Mouse (Mus musculus): ENCODE measurements at regions not wholly inside any gene's neighbourhood (a gene's known extent, or its start where the extent isn't known, plus 50 kb on each side); places are given as distances from the start of the nearest gene placed in this dataset.
"Not testable (repeated sequence)": the region's sequence is repeated elsewhere in the genome, so short reads cannot be mapped to it uniquely, and the experiment has no call there.

DNA sequence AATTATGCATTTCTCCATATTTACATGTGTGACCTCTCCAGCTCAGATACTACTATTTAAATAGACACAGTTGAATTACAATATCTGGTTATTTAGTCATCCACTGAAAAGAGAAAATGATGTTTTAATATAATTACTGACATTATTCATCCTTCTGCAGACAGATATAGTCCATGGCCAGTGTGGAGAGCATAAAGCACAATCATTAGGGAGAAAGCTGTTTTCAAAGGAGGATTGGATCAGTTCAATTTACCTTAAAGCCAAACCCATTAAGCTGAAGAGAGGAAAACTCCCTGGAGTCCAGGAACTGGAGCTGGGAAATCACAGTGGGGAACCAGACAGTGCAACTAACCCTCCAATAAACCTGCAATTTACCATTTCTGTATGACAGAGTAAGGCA, 339.8 kb upstream of the Rgs17 start:
- no peak overlapping the region for H3K4me3 ChIP-seq (replicated peaks)
- H3K27me3 ChIP-seq (replicated peaks), result no peaks in the 10 kb centered on the region
- no peaks in the 10 kb centered on the region for H3K4me1 ChIP-seq
- no peak overlapping the region for H3K9ac ChIP-seq (replicated peaks)
- H3K9me3 ChIP-seq (replicated peaks), result no peaks in the 10 kb centered on the region
- no peak for ATAC-seq (ENCODE audit: low FRiP score)
- no peak overlapping the region for H3K27ac ChIP-seq (replicated peaks)
- no peak overlapping the region for H3K4me2 ChIP-seq
- no peaks in the 10 kb centered on the region for H3K36me3 ChIP-seq

- no peaks in the 10 kb centered on the region for H3K36me3 ChIP-seq
- H3K9ac ChIP-seq (replicated peaks), result no peak overlapping the region
- H3K4me1 ChIP-seq, result no peaks in the 10 kb centered on the region
- peak; percentile 53; the same call in 1 of the 2 replicates for ATAC-seq (ENCODE audit: low FRiP score)
- no peak overlapping the region for H3K4me2 ChIP-seq
- no peaks in the 10 kb centered on the region for H3K27me3 ChIP-seq (replicated peaks)
- no peaks in the 10 kb centered on the region for H3K9me3 ChIP-seq (replicated peaks)
- no peak overlapping the region for H3K4me3 ChIP-seq (replicated peaks)
- no peak overlapping the region for H3K27ac ChIP-seq (replicated peaks)
Measured at GRCm38 (mm10) chr10:6265662-6266061, 343.5 kb upstream of the Rgs17 start.

- ATAC-seq (ENCODE audit: low FRiP score), result no peak
- Histone ChIP-seq H3K36me3 (no peaks in the 10 kb centered on the region), H3K4me2 (no peak overlapping the region), H3K4me1 (no peaks in the 10 kb centered on the region), H3K4me3 (replicated peaks) (no peak overlapping the region), H3K9me3 (replicated peaks) (no peaks in the 10 kb centered on the region), H3K9ac (replicated peaks) (no peak overlapping the region), H3K27ac (replicated peaks) (no peak overlapping the region), H3K27me3 (replicated peaks) (no peaks in the 10 kb centered on the region)
- 71% methylated on average over 1 of the region's 1 CpGs for WGBS
Measured at GRCm38 (mm10) chr10:6291388-6291787, 369.2 kb upstream of the Rgs17 start.

DNA sequence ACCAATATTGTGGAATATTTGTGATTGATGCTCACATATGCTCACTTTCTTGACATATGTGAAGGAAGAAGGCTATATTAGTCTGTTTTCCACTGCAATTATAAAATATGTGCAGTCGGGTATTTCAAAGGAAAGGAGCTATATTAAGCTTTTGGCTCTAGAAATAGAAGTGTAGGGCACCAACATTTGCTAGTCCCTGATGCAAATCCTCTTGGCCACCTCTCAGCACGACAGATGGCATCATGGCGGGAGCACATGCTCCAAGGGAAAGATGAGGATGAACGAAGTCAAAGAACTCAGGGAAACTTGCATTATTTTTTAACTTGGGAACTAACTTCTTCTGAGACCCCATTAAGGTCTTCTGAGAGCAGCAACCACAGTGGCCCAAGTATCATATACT, 374.4 kb upstream of the Rgs17 start:
- H3K27ac ChIP-seq (replicated peaks), result no peak overlapping the region
- no peaks in the 10 kb centered on the region for H3K9me3 ChIP-seq (replicated peaks)
- H3K27me3 ChIP-seq (replicated peaks), result no peaks in the 10 kb centered on the region
- no peak for ATAC-seq (ENCODE audit: low FRiP score)
- H3K9ac ChIP-seq (replicated peaks), result no peak overlapping the region
- 92% methylated on average over 4 of the region's 4 CpGs for WGBS
- no peak overlapping the region for H3K4me3 ChIP-seq (replicated peaks)
- H3K4me2 ChIP-seq, result no peak overlapping the region
- no peaks in the 10 kb centered on the region for H3K36me3 ChIP-seq
- H3K4me1 ChIP-seq, result no peaks in the 10 kb centered on the region

DNA sequence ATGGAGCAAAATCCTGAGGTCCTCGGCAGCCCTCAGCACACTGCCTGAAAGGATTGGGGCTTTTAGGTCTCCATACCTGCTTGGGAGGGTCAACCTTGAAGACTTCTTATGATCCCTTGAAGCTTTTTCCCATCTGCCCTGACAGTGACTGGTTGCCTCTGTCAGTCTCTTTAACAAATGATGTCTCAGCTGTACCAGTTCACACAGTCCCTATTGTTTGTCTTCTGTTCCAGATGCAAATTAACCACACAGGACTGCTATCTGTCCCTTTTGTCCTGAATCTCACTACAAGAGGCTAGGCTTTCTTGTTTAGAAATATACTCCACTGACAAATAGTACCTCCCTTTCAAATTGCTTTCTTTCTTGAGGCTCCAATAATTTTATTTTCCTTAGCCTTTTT, 375.6 kb upstream of the Rgs17 start:
- WGBS, result 44% methylated on average over 1 of the region's 1 CpGs

DNA sequence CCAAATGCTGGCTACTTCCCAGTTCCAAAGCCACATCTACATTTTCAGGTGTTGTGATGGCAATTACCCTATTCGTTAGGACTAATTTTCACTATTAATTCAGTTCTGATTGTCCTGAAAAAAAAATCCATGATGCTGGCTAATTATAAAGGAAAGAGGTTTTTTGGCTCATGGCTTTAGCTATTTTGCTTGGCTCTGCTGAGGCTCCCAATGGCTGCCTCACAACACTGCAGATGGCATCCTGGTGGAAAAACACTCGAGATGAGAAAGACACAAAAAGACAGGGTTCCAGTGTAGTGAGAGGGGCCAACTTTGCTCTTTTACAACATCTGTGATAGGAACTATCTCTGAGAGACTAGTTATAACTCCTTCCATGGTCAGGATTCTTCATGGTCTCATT, 376.5 kb upstream of the Rgs17 start:
- no peak overlapping the region for H3K4me3 ChIP-seq (replicated peaks)
- H3K36me3 ChIP-seq, result no peaks in the 10 kb centered on the region
- H3K9me3 ChIP-seq (replicated peaks), result no peaks in the 10 kb centered on the region
- 81% methylated on average over 2 of the region's 2 CpGs for WGBS
- no peaks in the 10 kb centered on the region for H3K4me1 ChIP-seq
- no peak overlapping the region for H3K4me2 ChIP-seq
- no peaks in the 10 kb centered on the region for H3K27me3 ChIP-seq (replicated peaks)
- H3K27ac ChIP-seq (replicated peaks), result no peak overlapping the region
- ATAC-seq (ENCODE audit: low FRiP score), result no peak
- H3K9ac ChIP-seq (replicated peaks), result no peak overlapping the region

More for the DNA sequence above, 375.6 kb upstream of the Rgs17 start:
- Histone ChIP-seq H3K4me1 (no peaks in the 10 kb centered on the region), H3K27me3 (replicated peaks) (no peaks in the 10 kb centered on the region), H3K9me3 (replicated peaks) (no peaks in the 10 kb centered on the region), H3K36me3 (no peaks in the 10 kb centered on the region), H3K4me2 (no peak overlapping the region), H3K9ac (replicated peaks) (no peak overlapping the region), H3K4me3 (replicated peaks) (no peak overlapping the region), H3K27ac (replicated peaks) (no peak overlapping the region)
- ATAC-seq (ENCODE audit: low FRiP score), result no peak

GRCm38 (mm10) chr10:6301514-6301913, 379.3 kb upstream of the Rgs17 start:
- H3K27me3 ChIP-seq (replicated peaks), result no peaks in the 10 kb centered on the region
- ATAC-seq (ENCODE audit: low FRiP score), result no peak
- no peaks in the 10 kb centered on the region for H3K4me1 ChIP-seq
- no peak overlapping the region for H3K9ac ChIP-seq (replicated peaks)
- no peak overlapping the region for H3K4me3 ChIP-seq (replicated peaks)
- H3K36me3 ChIP-seq, result no peaks in the 10 kb centered on the region
- H3K9me3 ChIP-seq (replicated peaks), result no peaks in the 10 kb centered on the region
- no peak overlapping the region for H3K4me2 ChIP-seq
- H3K27ac ChIP-seq (replicated peaks), result no peak overlapping the region

GRCm38 (mm10) chr10:6309351-6309750, 387.2 kb upstream of the Rgs17 start:
- 94% methylated on average over 2 of the region's 2 CpGs for WGBS
- no peak for ATAC-seq (ENCODE audit: low FRiP score)
- no peaks in the 10 kb centered on the region for H3K27me3 ChIP-seq (replicated peaks)

DNA sequence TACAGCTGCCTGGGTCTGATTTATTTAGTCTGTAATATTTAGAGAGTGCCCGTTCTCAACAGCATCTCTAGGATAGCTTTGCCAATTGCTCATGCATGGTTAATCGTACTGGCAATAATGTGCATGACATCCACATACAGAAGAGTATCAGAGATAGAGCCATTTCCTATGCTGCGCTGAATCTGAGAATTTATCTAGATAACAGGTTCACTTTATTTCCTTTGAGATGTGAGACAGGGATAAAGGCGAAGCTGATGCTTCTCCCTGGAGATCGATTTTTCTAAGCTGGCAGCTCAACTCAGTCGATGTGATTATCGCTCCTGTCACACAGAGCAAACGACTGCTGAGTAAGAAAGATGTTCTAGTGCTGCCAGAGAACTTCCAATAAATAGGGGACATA, 416.7 kb upstream of the Oprm1 start:
- ATAC-seq (ENCODE audit: low FRiP score), result peak; percentile 50; the same call in 1 of the 2 replicates
- Histone ChIP-seq H3K4me3 (replicated peaks) (no peak overlapping the region), H3K36me3 (no peaks in the 10 kb centered on the region), H3K9me3 (replicated peaks) (no peaks in the 10 kb centered on the region), H3K9ac (replicated peaks) (no peak overlapping the region), H3K4me1 (no peaks in the 10 kb centered on the region), H3K27ac (replicated peaks) (no peak overlapping the region), H3K4me2 (no peak overlapping the region), H3K27me3 (replicated peaks) (no peaks in the 10 kb centered on the region)
- WGBS, result 63% methylated on average over 8 of the region's 8 CpGs

More at GRCm38 (mm10) chr10:6309351-6309750, 387.2 kb upstream of the Rgs17 start:
- no peak overlapping the region for H3K9ac ChIP-seq (replicated peaks)
- H3K27ac ChIP-seq (replicated peaks), result no peak overlapping the region
- no peaks in the 10 kb centered on the region for H3K36me3 ChIP-seq
- no peaks in the 10 kb centered on the region for H3K9me3 ChIP-seq (replicated peaks)
- H3K4me3 ChIP-seq (replicated peaks), result no peak overlapping the region
- H3K4me2 ChIP-seq, result no peak overlapping the region
- no peaks in the 10 kb centered on the region for H3K4me1 ChIP-seq

GRCm38 (mm10) chr10:6349216-6349615, 409.1 kb upstream of the Oprm1 start:
- not testable (repeated sequence) for H3K36me3 ChIP-seq; H3K9me3 ChIP-seq (replicated peaks); H3K27ac ChIP-seq (replicated peaks); ATAC-seq (ENCODE audit: low FRiP score); H3K4me3 ChIP-seq (replicated peaks); H3K4me1 ChIP-seq; H3K4me2 ChIP-seq; H3K27me3 ChIP-seq (replicated peaks); H3K9ac ChIP-seq (replicated peaks)
- 94% methylated on average over 14 of the region's 14 CpGs for WGBS

DNA sequence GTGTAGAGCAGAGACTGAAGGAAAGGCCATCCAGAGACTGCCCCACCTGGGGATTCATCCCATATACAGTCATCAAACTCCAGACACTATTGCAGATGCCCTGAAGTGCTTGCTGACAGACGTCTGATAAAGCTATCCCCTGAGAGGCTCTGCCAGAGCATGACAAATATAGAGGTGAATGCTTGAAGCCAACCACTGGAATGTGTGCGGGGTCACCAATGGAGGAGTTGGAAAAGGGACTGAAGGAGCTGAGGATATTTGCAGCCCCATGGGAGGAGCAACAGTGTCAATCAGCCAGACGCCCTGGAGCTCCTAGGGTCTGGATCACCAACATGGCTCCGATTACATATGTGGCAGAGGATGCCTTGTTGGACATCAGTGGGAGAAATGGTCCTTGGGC, 392.1 kb upstream of the Oprm1 start:
- Histone ChIP-seq H3K27me3 (replicated peaks) (no peaks in the 10 kb centered on the region), H3K9ac (replicated peaks) (no peak overlapping the region), H3K4me3 (replicated peaks) (no peak overlapping the region), H3K27ac (replicated peaks) (no peak overlapping the region), H3K9me3 (replicated peaks) (no peaks in the 10 kb centered on the region), H3K36me3 (no peaks in the 10 kb centered on the region), H3K4me1 (no peaks in the 10 kb centered on the region), H3K4me2 (no peak overlapping the region)
- no peak for ATAC-seq (ENCODE audit: low FRiP score)
- 86% methylated on average over 4 of the region's 4 CpGs for WGBS

- no peaks in the 10 kb centered on the region for H3K36me3 ChIP-seq
- WGBS, result 79% methylated on average over 2 of the region's 2 CpGs
- H3K4me3 ChIP-seq (replicated peaks), result no peak overlapping the region
- no peaks in the 10 kb centered on the region for H3K4me1 ChIP-seq
- H3K9me3 ChIP-seq (replicated peaks), result no peaks in the 10 kb centered on the region
- H3K4me2 ChIP-seq, result no peak overlapping the region
- H3K27ac ChIP-seq (replicated peaks), result no peak overlapping the region
- no peak for ATAC-seq (ENCODE audit: low FRiP score)
- no peaks in the 10 kb centered on the region for H3K27me3 ChIP-seq (replicated peaks)
- no peak overlapping the region for H3K9ac ChIP-seq (replicated peaks)
Measured at GRCm38 (mm10) chr10:6371666-6372065, 386.6 kb upstream of the Oprm1 start.
